Mouse (Mus musculus) neutrophil, adult 83 days (primary cell): ENCODE measurements around the gene Olfr1061. TPM values are rescaled to one million over a fixed set of nuclear protein-coding genes. Genes with fewer than 3 reads are reported as not detected.

Experiments used
- total RNA-seq, 2 experiments: library from RNA; stranded (reverse); gene quantifications; one replicate each; pipeline ENCODE4 v1.2.4; 2023

Gene Olfr1061
- total RNA-seq, result not detected

DNA sequence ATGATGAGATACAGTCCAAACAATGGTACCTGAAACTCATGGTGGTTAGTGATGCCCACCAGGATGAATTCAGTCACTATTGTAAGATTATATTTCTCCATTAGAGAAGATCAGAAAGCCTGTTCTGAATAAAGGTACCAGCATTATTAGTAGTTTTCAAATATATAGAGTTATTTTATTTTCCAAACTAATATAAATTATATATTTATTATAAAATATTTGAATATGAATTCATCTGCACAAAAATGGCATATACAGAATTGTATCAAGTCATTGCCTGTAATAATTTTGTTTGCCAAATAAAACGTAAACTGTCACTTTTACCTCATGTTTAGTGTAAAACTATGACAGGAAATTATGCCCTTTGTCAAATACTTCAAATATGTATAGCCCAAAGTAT, at the start of gene Olfr1061:
TSS of gene Olfr1061 (minus strand) at position 101 of the 400 bp plus-strand sequence.

DNA sequence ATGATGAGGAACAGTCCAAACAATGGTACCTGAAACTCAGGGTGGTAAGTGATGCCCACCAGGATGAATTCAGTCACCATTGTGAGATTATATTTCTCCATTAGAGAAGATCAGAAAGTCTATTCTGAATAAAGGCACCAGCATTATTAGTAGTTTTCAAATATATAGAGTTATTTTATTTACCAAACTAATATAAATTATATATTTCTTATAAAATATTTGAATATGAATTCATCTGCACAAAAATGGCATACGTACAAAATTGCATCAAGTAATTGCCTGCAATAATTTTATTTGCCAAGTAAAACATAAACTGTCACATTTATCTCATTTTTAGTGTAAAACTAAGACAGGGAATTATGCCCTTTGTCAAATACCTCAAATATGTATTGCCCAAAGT, 42.3 kb upstream of the Olfr1061 start, which contains the start of gene Olfr1066:
TSS of gene Olfr1066 (minus strand) at position 101 of the 400 bp plus-strand sequence.

DNA sequence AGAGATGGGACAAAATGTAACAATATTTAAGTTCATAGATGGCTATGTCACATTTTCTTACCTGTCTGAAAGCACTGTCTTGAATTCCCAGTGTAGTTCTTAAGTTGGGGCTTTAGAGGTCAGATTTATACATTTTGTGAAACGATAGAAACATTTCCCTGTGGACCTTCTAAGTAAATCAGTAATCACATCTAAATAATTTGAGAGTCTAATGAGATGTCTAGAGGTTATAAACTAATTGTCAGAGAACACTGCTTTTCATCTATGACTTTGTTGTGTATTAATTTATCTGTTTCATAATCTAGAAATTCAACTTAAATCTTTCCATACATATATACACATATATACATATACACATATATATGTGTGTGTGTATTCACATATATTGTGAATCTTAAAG, 36.6 kb upstream of the Olfr1061 start, which contains the start of gene Olfr1065:
TSS of gene Olfr1065 (minus strand) at position 101 of the 400 bp plus-strand sequence.

DNA sequence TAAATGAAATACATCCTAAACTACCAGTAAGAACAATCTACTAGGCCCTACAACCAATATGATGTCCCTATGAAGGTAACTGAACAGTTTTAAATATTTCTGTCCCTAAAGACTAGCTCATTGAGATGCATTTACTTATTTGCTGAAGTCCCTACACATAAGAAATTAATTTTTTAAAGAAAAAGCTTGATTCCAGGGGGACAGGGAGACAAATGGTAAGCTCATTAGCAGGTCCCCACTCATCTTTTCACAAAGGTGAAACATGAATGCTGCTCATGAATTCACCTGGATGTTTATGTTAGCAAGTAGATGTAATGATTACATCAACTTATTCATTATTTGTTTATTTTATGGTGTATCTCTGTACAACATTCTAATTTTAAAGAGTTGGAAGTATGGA, 12.8 kb upstream of the Olfr1061 start, which contains the start of gene Olfr1062:
TSS of gene Olfr1062 (minus strand) at position 101 of the 400 bp plus-strand sequence.

DNA sequence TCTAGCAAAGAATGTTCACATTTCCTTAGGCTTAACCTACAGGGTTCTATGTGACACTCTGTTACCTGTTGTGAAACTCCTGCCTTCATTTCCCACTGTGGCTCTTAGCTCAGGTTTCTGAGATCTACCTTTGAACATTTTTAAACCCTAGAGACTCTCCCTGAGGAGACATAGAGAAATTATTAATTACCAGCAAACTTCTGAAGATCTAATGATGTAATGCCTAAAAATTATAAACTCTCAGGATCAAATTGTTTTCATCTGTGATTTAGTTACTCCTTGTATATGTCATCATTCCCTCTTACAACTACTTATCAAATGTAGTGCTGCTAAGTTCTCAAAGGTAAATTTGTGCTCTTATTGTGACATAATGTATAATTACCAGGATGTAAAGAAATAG, 25.4 kb downstream of the Olfr1061 start, which contains the start of gene Olfr1058:
TSS of gene Olfr1058 (minus strand) at position 101 of the 400 bp plus-strand sequence.

GRCm38 (mm10) chr2:86378293-86378692, 35.6 kb downstream of the Olfr1061 start, which contains the start of gene Olfr1057:
Olfr1057 (minus strand) TSS chr2:86378393.

Other genes starting within 250 kb of the Olfr1061 start
- gene Olfr1043, start 246.5 kb downstream of the Olfr1061 start, total RNA-seq, result not detected
- not detected for gene Olfr1044, start 236.2 kb downstream of the Olfr1061 start, total RNA-seq
- gene Olfr52, start 228.4 kb downstream of the Olfr1061 start, total RNA-seq, result not detected
- not detected for gene Olfr1045, start 211.0 kb downstream of the Olfr1061 start, total RNA-seq
- not detected for gene Olfr1046, start 194.7 kb downstream of the Olfr1061 start, total RNA-seq
- not detected for gene Olfr1047, start 182.6 kb downstream of the Olfr1061 start, total RNA-seq
- gene Olfr1048, start 173.8 kb downstream of the Olfr1061 start, total RNA-seq, result not detected
- not detected for gene Olfr1049, start 155.7 kb downstream of the Olfr1061 start, total RNA-seq
- not detected for gene Olfr1051, start 135.0 kb downstream of the Olfr1061 start, total RNA-seq
- not detected for gene Olfr1052, start 121.6 kb downstream of the Olfr1061 start, total RNA-seq
- gene Olfr1053, start 98.8 kb downstream of the Olfr1061 start, total RNA-seq, result not detected
- not detected for gene Olfr1054, start 78.6 kb downstream of the Olfr1061 start, total RNA-seq
- gene Olfr1055, start 63.8 kb downstream of the Olfr1061 start, total RNA-seq, result not detected
- not detected for gene Olfr1056, start 51.6 kb downstream of the Olfr1061 start, total RNA-seq
- not detected for gene Olfr1057, start 35.7 kb downstream of the Olfr1061 start, total RNA-seq
- gene Olfr1058, start 25.5 kb downstream of the Olfr1061 start, total RNA-seq, result not detected
- gene Olfr1062, start 12.7 kb upstream of the Olfr1061 start, total RNA-seq, result not detected
- gene Olfr1065, start 36.5 kb upstream of the Olfr1061 start, total RNA-seq, result not detected
- gene Olfr1066, start 42.2 kb upstream of the Olfr1061 start, total RNA-seq, result not detected
- gene Olfr228, start 73.3 kb upstream of the Olfr1061 start, total RNA-seq, result not detected
- not detected for gene Olfr1076, start 94.4 kb upstream of the Olfr1061 start, total RNA-seq
- gene Olfr1079, start 128.4 kb upstream of the Olfr1061 start, total RNA-seq, result not detected
- not detected for gene Olfr1080, start 144.2 kb upstream of the Olfr1061 start, total RNA-seq
- not detected for gene Olfr1082, start 184.9 kb upstream of the Olfr1061 start, total RNA-seq
- not detected for gene Olfr1084, start 225.7 kb upstream of the Olfr1061 start, total RNA-seq
- gene Olfr1085, start 248.0 kb upstream of the Olfr1061 start, total RNA-seq, result not detected